Mouse (Mus musculus) forebrain, embryonic 15.5 days (tissue): ENCODE results near the gene Olfr156. TPM values are rescaled to one million over a fixed set of nuclear protein-coding genes. Genes with fewer than 3 reads are reported as not detected.

Source experiments
- ATAC-seq: fragments of 200-750 bp; cut with Nextera tagmentation; replicated peaks from 2 replicates; pipeline ENCODE4 v1.8.0; 2017; ENCODE audit warnings: mild to moderate bottlenecking, moderate TSS enrichment, moderate library complexity
- H3K27ac ChIP-seq: fragments of 300-500 bp; sonication (generic); replicated peaks from 2 replicates; pipeline ENCODE4 v1.5.1; 2015; ENCODE audit warnings: mild to moderate bottlenecking, inconsistent platforms
- H3K27me3 ChIP-seq: fragments of 300-500 bp; sonication (generic); 2 replicates; pipeline ENCODE4 v1.6.1; 2015; ENCODE audit warnings: inconsistent platforms
- H3K36me3 ChIP-seq: fragments of 300-500 bp; sonication (generic); 2 replicates; pipeline ENCODE4 v1.6.1; 2015; ENCODE audit warnings: mild to moderate bottlenecking, inconsistent platforms
- H3K4me1 ChIP-seq: fragments of 300-500 bp; sonication (generic); 2 replicates; pipeline ENCODE4 v1.6.1; 2015; ENCODE audit warnings: inconsistent platforms
- H3K4me2 ChIP-seq: fragments of 300-500 bp; sonication (generic); replicated peaks from 2 replicates; pipeline ENCODE4 v1.6.1; 2015; ENCODE audit warnings: mild to moderate bottlenecking, inconsistent platforms
- H3K4me3 ChIP-seq: fragments of 300-500 bp; sonication (generic); 2 replicates; pipeline ENCODE4 v1.5.1; 2015; ENCODE audit warnings: mild to moderate bottlenecking, inconsistent platforms
- H3K9ac ChIP-seq: fragments of 300-500 bp; sonication (generic); replicated peaks from 2 replicates; pipeline ENCODE4 v1.6.1; 2015; ENCODE audit warnings: mild to moderate bottlenecking, inconsistent platforms
- H3K9me3 ChIP-seq: fragments of 300-500 bp; sonication (generic); 2 replicates; pipeline ENCODE4 v1.6.1; 2016; ENCODE audit warnings: inconsistent platforms
- WGBS: fragments of 180-500 bp; shearing (Covaris S2); methylation state at CpG from one replicate; pipeline ENCODE4 v1.1.7; 2015; ENCODE audit warnings: mixed read lengths; 5-methylcytosine and 5-hydroxymethylcytosine counted together
- polyA plus RNA-seq: library from polyadenylated mRNA; unstranded; fragments of >200 nt; fragmentation: Nextera tagmentation; extraction: Ambion mirVana; gene quantifications from 2 replicates; pipeline ENCODE4 v1.2.1, GENCODE M21; 2015

Gene Olfr156
- not detected in 2 replicates for polyA plus RNA-seq

- 14% methylated on average over 7 of the region's 7 CpGs for WGBS
- H3K4me2 ChIP-seq: no peak within 1 kb of the TSS
- no peaks in the 10 kb centered on the region for H3K9me3 ChIP-seq
- no peak for ATAC-seq
- no peak within 1 kb of the TSS for H3K9ac ChIP-seq
- H3K27ac ChIP-seq: no peak within 1 kb of the TSS
- H3K4me3 ChIP-seq: no peak within 1 kb of the TSS
- no peaks in the 10 kb centered on the region for H3K4me1 ChIP-seq
- no peaks in the 10 kb centered on the region for H3K36me3 ChIP-seq
- no peaks in the 10 kb centered on the region for H3K27me3 ChIP-seq
These were observed at the start of gene Olfr156 for GRCm38 (mm10) chr4:43823845-43824337. Gene Olfr156 (minus strand): TSS chr4:43823895.

- Histone ChIP-seq H3K4me2 (no peak overlapping the region), H3K27ac (no peak overlapping the region), H3K36me3 (no peaks in the 10 kb centered on the region), H3K9ac (no peak overlapping the region), H3K4me3 (no peak overlapping the region), H3K9me3 (no peaks in the 10 kb centered on the region; the same call in 1 of the 2 replicates), H3K27me3 (no peaks in the 10 kb centered on the region), H3K4me1 (peaks cover 5% of the 10 kb centered on the region)
- 92% methylated on average over 10 of the region's 10 CpGs for WGBS
- ATAC-seq: no peak
These were observed 46.1 kb upstream of the Olfr156 start for GRCm38 (mm10) chr4:43869821-43870220.

GRCm38 (mm10) chr4:43863298-43863697, 39.6 kb upstream of the Olfr156 start:
- H3K4me1 ChIP-seq: no peaks in the 10 kb centered on the region
- H3K36me3 ChIP-seq: no peaks in the 10 kb centered on the region
- no peaks in the 10 kb centered on the region for H3K27me3 ChIP-seq
- no peak overlapping the region for H3K27ac ChIP-seq
- no peaks in the 10 kb centered on the region for H3K9me3 ChIP-seq
- H3K4me3 ChIP-seq: no peak overlapping the region
- no peak overlapping the region for H3K9ac ChIP-seq
- no peak overlapping the region for H3K4me2 ChIP-seq
- no peak for ATAC-seq
- WGBS: 67% methylated on average over 4 of the region's 4 CpGs

GRCm38 (mm10) chr4:43860744-43861519, 37.2 kb upstream of the Olfr156 start:
- Histone ChIP-seq H3K36me3 (no peaks in the 10 kb centered on the region), H3K4me3 (no peak overlapping the region), H3K9me3 (no peaks in the 10 kb centered on the region), H3K4me2 (no peak overlapping the region), H3K27me3 (no peaks in the 10 kb centered on the region), H3K27ac (no peak overlapping the region), H3K9ac (no peak overlapping the region), H3K4me1 (no peaks in the 10 kb centered on the region)
- WGBS: 15% methylated on average over 14 of the region's 14 CpGs
- 0 out of 2 replicates have a peak, but pooled peaks have one; percentile 23 for ATAC-seq

- Histone ChIP-seq H3K27me3 (no peaks in the 10 kb centered on the region), H3K4me2 (no peak overlapping the region), H3K4me1 (no peaks in the 10 kb centered on the region), H3K9me3 (no peaks in the 10 kb centered on the region), H3K9ac (no peak overlapping the region), H3K27ac (no peak overlapping the region), H3K36me3 (no peaks in the 10 kb centered on the region), H3K4me3 (no peak overlapping the region)
- WGBS: 79% methylated on average over 10 of the region's 10 CpGs
- no peak for ATAC-seq
These were observed 36.2 kb upstream of the Olfr156 start for GRCm38 (mm10) chr4:43859886-43860285.

- ATAC-seq: no peak
- Histone ChIP-seq H3K27ac (no peak overlapping the region), H3K4me1 (no peaks in the 10 kb centered on the region), H3K4me2 (no peak overlapping the region), H3K27me3 (no peaks in the 10 kb centered on the region), H3K9ac (no peak overlapping the region), H3K36me3 (no peaks in the 10 kb centered on the region), H3K9me3 (no peaks in the 10 kb centered on the region), H3K4me3 (no peak overlapping the region)
- WGBS: 82% methylated on average over 8 of the region's 8 CpGs
These were observed 30.4 kb upstream of the Olfr156 start for GRCm38 (mm10) chr4:43854101-43854500.

- H3K4me1 ChIP-seq: no peaks in the 10 kb centered on the region
- H3K27ac ChIP-seq: no peak within 1 kb of the TSS
- no peak within 1 kb of the TSS for H3K4me3 ChIP-seq
- no peak for ATAC-seq
- H3K9ac ChIP-seq: no peak within 1 kb of the TSS
- no peaks in the 10 kb centered on the region for H3K9me3 ChIP-seq
- no peak within 1 kb of the TSS for H3K4me2 ChIP-seq
- no peaks in the 10 kb centered on the region for H3K27me3 ChIP-seq
- no peaks in the 10 kb centered on the region for H3K36me3 ChIP-seq
- WGBS: 89% methylated on average over 6 of the region's 6 CpGs
These were observed 27.6 kb upstream of the Olfr156 start, which contains the start of gene Olfr155 for GRCm38 (mm10) chr4:43851265-43851664. Gene Olfr155 (plus strand): TSS chr4:43851565.

GRCm38 (mm10) chr4:43840101-43840500, 16.4 kb upstream of the Olfr156 start, which contains the start of gene Olfr157:
Gene Olfr157 (minus strand): TSS chr4:43840201.
- WGBS: 71% methylated on average over 1 of the region's 1 CpGs
- Histone ChIP-seq H3K9ac (no peak within 1 kb of the TSS), H3K9me3 (no peaks in the 10 kb centered on the region), H3K4me1 (no peaks in the 10 kb centered on the region), H3K27ac (no peak within 1 kb of the TSS), H3K36me3 (no peaks in the 10 kb centered on the region), H3K27me3 (no peaks in the 10 kb centered on the region), H3K4me2 (no peak within 1 kb of the TSS), H3K4me3 (no peak within 1 kb of the TSS)
- ATAC-seq: no peak

- Histone ChIP-seq H3K9me3 (no peaks in the 10 kb centered on the region), H3K4me1 (no peaks in the 10 kb centered on the region), H3K27ac (no peak overlapping the region), H3K27me3 (no peaks in the 10 kb centered on the region), H3K9ac (no peak overlapping the region), H3K4me3 (no peak overlapping the region), H3K4me2 (no peak overlapping the region), H3K36me3 (no peaks in the 10 kb centered on the region)
- ATAC-seq: no peak
- whole genome bisulfite sequencing: 75% methylated on average over 3 of the region's 3 CpGs
These were observed 14.6 kb upstream of the Olfr156 start for GRCm38 (mm10) chr4:43838326-43838725.

- ATAC-seq: no peak
- no peaks in the 10 kb centered on the region for H3K36me3 ChIP-seq
- no peaks in the 10 kb centered on the region for H3K27me3 ChIP-seq
- H3K9me3 ChIP-seq: no peaks in the 10 kb centered on the region
- H3K4me2 ChIP-seq: no peak overlapping the region
- no peaks in the 10 kb centered on the region for H3K4me1 ChIP-seq
- no peak overlapping the region for H3K4me3 ChIP-seq
- 74% methylated on average over 4 of the region's 4 CpGs for WGBS
- no peak overlapping the region for H3K9ac ChIP-seq
- no peak overlapping the region for H3K27ac ChIP-seq
These were observed 11.1 kb upstream of the Olfr156 start for GRCm38 (mm10) chr4:43834749-43835148.

GRCm38 (mm10) chr4:43833752-43834151, 10.1 kb upstream of the Olfr156 start:
- Histone ChIP-seq H3K9me3 (no peaks in the 10 kb centered on the region), H3K4me2 (no peak overlapping the region), H3K27me3 (no peaks in the 10 kb centered on the region), H3K27ac (no peak overlapping the region), H3K9ac (no peak overlapping the region), H3K4me1 (no peaks in the 10 kb centered on the region), H3K36me3 (no peaks in the 10 kb centered on the region), H3K4me3 (no peak overlapping the region)
- WGBS: 63% methylated on average over 5 of the region's 5 CpGs
- no peak for ATAC-seq

- H3K9ac ChIP-seq: no peak overlapping the region
- ATAC-seq: no peak
- H3K9me3 ChIP-seq: no peaks in the 10 kb centered on the region
- no peaks in the 10 kb centered on the region for H3K27me3 ChIP-seq
- no peaks in the 10 kb centered on the region for H3K36me3 ChIP-seq
- H3K4me3 ChIP-seq: no peak overlapping the region
- 72% methylated on average over 5 of the region's 5 CpGs for WGBS
- no peak overlapping the region for H3K27ac ChIP-seq
- no peaks in the 10 kb centered on the region for H3K4me1 ChIP-seq
- no peak overlapping the region for H3K4me2 ChIP-seq
These were observed 8.3 kb upstream of the Olfr156 start for GRCm38 (mm10) chr4:43832031-43832430.
